Mouse (Mus musculus): Measurements from ENCODE around the gene Serpinb6d. TPM values are rescaled to one million over a fixed set of nuclear protein-coding genes. Genes with fewer than 3 reads are reported as not detected.

The Serpinb6d gene
- not detected for polyA plus RNA-seq (2017; shearing (Covaris generic))

DNA sequence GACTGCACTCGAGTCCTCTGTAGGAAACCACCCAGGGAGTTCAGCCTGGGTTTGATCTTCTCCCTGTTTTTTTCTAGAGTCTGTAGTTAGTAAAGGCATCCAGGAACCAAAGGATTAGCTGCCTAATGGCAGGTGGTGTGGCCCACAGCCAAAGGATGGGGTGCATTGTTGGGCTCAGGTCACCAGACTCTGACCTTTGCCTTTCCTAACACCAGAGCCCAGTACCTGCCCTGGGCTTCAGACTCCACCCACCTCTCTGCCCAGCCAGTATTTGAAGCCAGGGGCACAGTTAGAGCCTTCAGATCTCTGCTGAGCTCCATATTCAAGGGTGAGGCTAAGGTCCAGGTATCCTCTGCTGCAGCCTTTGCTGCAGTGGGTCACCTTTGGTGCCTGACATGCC is at the start of gene Serpinb6d:
Gene Serpinb6d, plus strand, starts transcription at position 301 of the 400 bp plus-strand sequence.
- no peak for ATAC-seq

DNA sequence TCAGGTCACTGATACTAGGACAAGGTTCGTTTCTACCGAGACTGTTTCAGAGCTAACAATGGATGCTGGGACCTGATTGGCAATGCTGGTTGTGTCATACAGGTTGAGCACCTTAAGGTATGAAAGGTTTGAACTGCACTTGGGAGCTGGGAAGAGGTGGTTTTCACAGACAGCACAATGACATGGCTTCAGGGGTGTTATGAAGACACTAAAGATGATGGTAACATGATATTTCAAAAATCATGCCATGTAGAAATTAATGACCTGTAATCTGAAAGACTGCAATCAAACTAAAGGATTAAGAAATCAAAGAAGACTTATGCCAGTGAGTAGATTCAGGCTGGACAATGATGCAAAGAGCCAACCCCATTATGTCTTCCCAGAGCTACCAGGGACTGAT is 38.3 kb upstream of the Serpinb6d start:
- ATAC-seq = no peak

DNA sequence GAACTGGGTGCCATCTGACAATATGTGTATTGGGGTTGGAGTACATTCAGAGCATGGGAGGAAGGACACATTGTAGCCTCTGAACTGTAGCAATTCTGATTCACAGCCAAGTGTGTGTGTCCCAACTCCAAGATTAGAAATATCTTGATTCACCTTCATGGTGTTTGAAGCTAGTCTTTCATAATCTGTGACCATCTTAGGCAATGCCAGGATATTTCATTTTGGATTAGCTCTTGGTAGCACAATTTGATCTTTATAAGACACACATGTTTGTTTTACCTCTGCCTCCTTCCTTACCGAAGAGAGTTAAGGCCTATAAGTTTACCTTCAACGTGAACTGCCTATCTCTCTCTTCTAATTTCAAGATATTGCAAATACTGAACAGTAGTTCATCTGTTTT is 18.7 kb upstream of the Serpinb6d start:
- ATAC-seq = no peak

DNA sequence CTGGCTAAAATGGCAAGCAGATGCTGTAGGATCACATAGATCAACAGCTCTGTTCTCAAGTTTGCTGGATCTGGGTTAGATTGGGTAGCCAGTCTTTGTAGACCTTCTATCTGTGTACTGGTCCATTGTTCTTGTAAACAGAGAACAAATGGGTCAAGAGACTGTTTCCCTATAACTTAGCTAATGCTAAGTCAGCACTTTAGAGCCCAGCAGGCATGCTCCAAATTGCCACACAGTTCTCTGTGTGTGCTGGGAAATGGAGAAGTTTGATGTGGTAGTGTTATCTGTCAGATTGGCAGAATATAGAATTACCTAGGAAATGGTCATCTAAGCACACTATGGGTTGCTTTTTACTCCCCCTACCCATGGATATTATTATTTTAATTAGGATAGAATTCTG is 1.3 kb downstream of the Serpinb6d start:
- no peak for ATAC-seq

DNA sequence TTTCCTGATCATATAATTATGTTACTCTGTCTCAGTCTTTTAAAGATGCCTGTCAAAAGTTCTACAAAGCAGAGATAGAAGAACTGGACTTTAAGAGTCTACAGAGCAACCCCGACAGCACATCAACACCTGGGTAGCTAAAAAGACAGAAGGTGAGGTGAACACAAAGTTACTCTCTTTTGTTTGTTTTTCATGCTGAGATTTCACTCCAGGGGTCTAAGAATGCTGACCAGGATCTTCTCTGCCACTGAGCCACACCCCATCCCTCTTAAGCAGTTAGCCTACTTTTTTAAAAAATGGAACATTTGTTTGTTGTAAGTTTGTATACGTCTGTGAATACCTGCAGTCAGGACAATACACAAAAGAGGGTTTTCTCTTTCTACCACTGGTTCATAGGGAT is 59.1 kb downstream of the Serpinb6d start:
- no peak for ATAC-seq

Other genes with a start within 250 kb of the Serpinb6d start
- not detected for gene Serpinb9g, start 176.6 kb upstream of the Serpinb6d start, polyA plus RNA-seq (2017; shearing (Covaris generic))
- gene Serpinb6e, start 182.0 kb downstream of the Serpinb6d start, polyA plus RNA-seq (2017; shearing (Covaris generic)) = not detected
- gene Serpinb6c, start 244.3 kb downstream of the Serpinb6d start, polyA plus RNA-seq (2017; shearing (Covaris generic)) = under 1 TPM in 1 of 2 experiments, not detected in 1; 0.48 TPM

Measured in CD4-positive, CD25-positive, alpha-beta regulatory T cell, adult 4 months (primary cell).